Mouse (Mus musculus): ENCODE measurements at regions not wholly inside any gene's neighbourhood (a gene's known extent, or its start where the extent isn't known, plus 50 kb on each side); places are given as distances from the start of the nearest gene placed in this dataset.

GRCm38 (mm10) chr1:154103597-154103923 is 97.4 kb upstream of the Zfp648 start:
- no peak for TF ChIP-seq POLR2A (IDR thresholded peaks at IDR 0.05; ENCODE audit: borderline replicate concordance, extremely low read depth, insufficient read depth, insufficient read length, poor library complexity, severe bottlenecking)
- TF ChIP-seq CTCF (IDR thresholded peaks at IDR 0.05; ENCODE audit: borderline replicate concordance, extremely low read depth, insufficient read depth, insufficient read length): no peak
